Mouse (Mus musculus) G1E (cell line): ENCODE measurements at regions not wholly inside any gene's neighbourhood (a gene's known extent, or its start where the extent isn't known, plus 50 kb on each side); places are given as distances from the start of the nearest gene placed in this dataset.

Source experiments
- ATAC-seq: 2 replicates; pipeline ENCODE4 v1.8.0; 2016; ENCODE audit warnings: mild to moderate bottlenecking; ENCODE audit not compliant: insufficient number of reproducible peaks, poor library complexity, low FRiP score, severe bottlenecking; ENCODE audit errors: extremely low read depth
- DNase-seq: peaks from one replicate; pipeline ENCODE4 v3.0.0; 2012; ENCODE audit warnings: low spot score
- H3K27me3 ChIP-seq: 2 replicates; pipeline ENCODE4 v1.6.1; 2012; ENCODE audit warnings: mild to moderate bottlenecking, low read length, inconsistent platforms; ENCODE audit not compliant: insufficient read depth
- H3K36me3 ChIP-seq: replicated peaks from 2 replicates; pipeline ENCODE3; 2012; ENCODE audit warnings: mild to moderate bottlenecking, inconsistent platforms
- H3K4me1 ChIP-seq: 2 replicates; pipeline ENCODE4 v1.6.1; 2012; ENCODE audit warnings: low read depth, low read length, inconsistent platforms, mixed read lengths; ENCODE audit not compliant: insufficient read depth
- H3K4me3 ChIP-seq: 2 replicates; pipeline ENCODE4 v1.5.1; 2012; ENCODE audit warnings: low read depth, mild to moderate bottlenecking, inconsistent platforms, low read length, moderate library complexity, mixed read lengths
- H3K9me3 ChIP-seq: replicated peaks from 2 replicates; pipeline ENCODE4 v1.6.1; 2012; ENCODE audit warnings: inconsistent platforms
- CTCF ChIP-seq: IDR thresholded peaks from 2 replicates; pipeline ENCODE4 v1.5.1; 2012; ENCODE audit warnings: low read depth, low read length, inconsistent platforms, mixed read lengths
- GATA1 ChIP-seq: IDR thresholded peaks from 2 replicates; pipeline ENCODE4 v1.6.1; 2012; ENCODE audit warnings: borderline replicate concordance, low read length, inconsistent platforms, mixed read lengths
- GATA2 ChIP-seq: IDR thresholded peaks from 2 replicates; pipeline ENCODE4 v1.6.1; 2012; ENCODE audit warnings: low read depth, low read length, inconsistent platforms, borderline replicate concordance
- POLR2AphosphoS5 ChIP-seq: IDR thresholded peaks from 2 replicates; pipeline ENCODE4 v1.6.1; 2012; ENCODE audit warnings: low read depth, low read length, inconsistent platforms; ENCODE audit not compliant: insufficient replicate concordance
- TAL1 ChIP-seq: conservative IDR thresholded peaks from 2 replicates; pipeline ENCODE4 v1.6.1; 2012; ENCODE audit warnings: low read depth, low read length, inconsistent platforms, mixed read lengths

GRCm38 (mm10) chr16:79718230-79718629 lies 627.3 kb upstream of the Tmprss15 start:
- H3K36me3 ChIP-seq = no peaks in the 10 kb centered on the region
- ATAC-seq (no peak), DNase-seq (no peak)
- no peak overlapping the region for H3K4me3 ChIP-seq
- no peaks in the 10 kb centered on the region for H3K4me1 ChIP-seq
- no peaks in the 10 kb centered on the region for H3K9me3 ChIP-seq
- TF ChIP-seq GATA2 (no peak), TAL1 (no peak)
- H3K27me3 ChIP-seq = no peaks in the 10 kb centered on the region

GRCm38 (mm10) chr16:79692444-79692843 lies 601.5 kb upstream of the Tmprss15 start:
- no peaks in the 10 kb centered on the region for H3K4me1 ChIP-seq
- TF ChIP-seq POLR2AphosphoS5 (no peak), GATA1 (no peak), CTCF (no peak), TAL1 (no peak), GATA2 (no peak)
- no peaks in the 10 kb centered on the region for H3K27me3 ChIP-seq
- 0 out of 2 replicates have a peak, but pooled peaks cover 3% of the 10 kb centered on the region for H3K9me3 ChIP-seq
- no peaks in the 10 kb centered on the region for H3K36me3 ChIP-seq
- no peak for ATAC-seq
- no peak for DNase-seq
- H3K4me3 ChIP-seq = no peak overlapping the region

GRCm38 (mm10) chr16:79651162-79651741 lies 560.4 kb upstream of the Tmprss15 start:
- no peak overlapping the region for H3K4me3 ChIP-seq
- H3K27me3 ChIP-seq = no peaks in the 10 kb centered on the region
- TF ChIP-seq CTCF (no peak), POLR2AphosphoS5 (no peak), TAL1 (no peak), GATA2 (no peak), GATA1 (no peak)
- no peaks in the 10 kb centered on the region for H3K4me1 ChIP-seq
- no peak for DNase-seq
- H3K9me3 ChIP-seq = 0 out of 2 replicates have a peak, but pooled peaks cover 2% of the 10 kb centered on the region
- H3K36me3 ChIP-seq = no peaks in the 10 kb centered on the region
- ATAC-seq = no peak

- ATAC-seq (no peak), DNase-seq (no peak)
- no peak overlapping the region for H3K4me3 ChIP-seq
- no peaks in the 10 kb centered on the region for H3K9me3 ChIP-seq
- H3K36me3 ChIP-seq = no peaks in the 10 kb centered on the region
- TF ChIP-seq GATA1 (no peak), CTCF (no peak), TAL1 (no peak), GATA2 (no peak), POLR2AphosphoS5 (no peak)
- H3K27me3 ChIP-seq = no peaks in the 10 kb centered on the region
- H3K4me1 ChIP-seq = no peaks in the 10 kb centered on the region
Measured at GRCm38 (mm10) chr16:79640898-79641297, 550.0 kb upstream of the Tmprss15 start.

- H3K4me3 ChIP-seq = no peak overlapping the region
- no peaks in the 10 kb centered on the region for H3K36me3 ChIP-seq
- no peak for ATAC-seq
- no peaks in the 10 kb centered on the region for H3K27me3 ChIP-seq
- no peak for DNase-seq
- no peak for TF ChIP-seq CTCF
- no peak for TF ChIP-seq POLR2AphosphoS5
- TF ChIP-seq GATA2 = no peak
- no peak for TF ChIP-seq TAL1
- no peak for TF ChIP-seq GATA1
- no peaks in the 10 kb centered on the region for H3K4me1 ChIP-seq
- no peaks in the 10 kb centered on the region for H3K9me3 ChIP-seq
Measured at GRCm38 (mm10) chr16:79627139-79627538, 536.2 kb upstream of the Tmprss15 start.

GRCm38 (mm10) chr16:79611002-79611401 lies 520.1 kb upstream of the Tmprss15 start:
- DNase-seq = no peak
- Histone ChIP-seq H3K4me1 (peaks cover under 1% of the 10 kb centered on the region; the same call in 1 of the 2 replicates), H3K4me3 (no peak overlapping the region), H3K9me3 (no peaks in the 10 kb centered on the region), H3K27me3 (no peaks in the 10 kb centered on the region), H3K36me3 (no peaks in the 10 kb centered on the region)
- TF ChIP-seq GATA1 (no peak), TAL1 (no peak), POLR2AphosphoS5 (no peak), CTCF (no peak), GATA2 (no peak)
- ATAC-seq = no peak
